Mouse (Mus musculus): Measurements from ENCODE around the gene N4bp2.

- TF ChIP-seq POLR2A (IDR thresholded peaks at IDR 0.05; ENCODE audit: insufficient read depth, low read length) (no peak), CTCF (IDR thresholded peaks at IDR 0.05; ENCODE audit: low read depth, low read length) (no peak), EP300 (IDR thresholded peaks at IDR 0.05; ENCODE audit: insufficient read depth, low read depth, low read length) (no peak)
Observed at GRCm38 (mm10) chr5:65861154-65861944, 98.0 kb downstream of the N4bp2 start, which contains the start of gene Rhoh.
